Mouse (Mus musculus) frontal cortex, postnatal 10 days (tissue): ENCODE measurements around the gene Zkscan17.
A peak's percentile ranks its signal among the peaks of the same experiment; 100 is the strongest.

Experiments used
- DNase-seq, 2 experiments: peaks; one replicate each; pipeline ENCODE4 v3.0.0; 2022; ENCODE audit warnings: low spot score in 2 of 2, mixed read lengths in 1 of 2

Gene Zkscan17

GRCm38 (mm10) chr11:59456891-59457290, 69.7 kb downstream of the Zkscan17 start:
- DNase-seq = no peak

GRCm38 (mm10) chr11:59456346-59456745, 70.2 kb downstream of the Zkscan17 start:
- no peak for DNase-seq

- DNase-seq = no peak
These were observed 75.5 kb downstream of the Zkscan17 start, which contains the start of gene Snap47 for GRCm38 (mm10) chr11:59451086-59451485. Gene Snap47, minus strand, starts transcription at chr11:59451186.

- DNase-seq = no peak
These were observed 76.2 kb downstream of the Zkscan17 start for GRCm38 (mm10) chr11:59450230-59450771.

- DNase-seq = peak; percentile 87 to 92
These were observed 76.8 kb downstream of the Zkscan17 start, which contains the start of gene Jmjd4 for GRCm38 (mm10) chr11:59449741-59450229. Gene Jmjd4, plus strand, starts transcription at chr11:59450045.

GRCm38 (mm10) chr11:59443102-59443501, 83.4 kb downstream of the Zkscan17 start:
- no peak for DNase-seq

- no peak for DNase-seq
These were observed 88.6 kb downstream of the Zkscan17 start for GRCm38 (mm10) chr11:59437954-59438353.
